Mouse (Mus musculus) embryonic fibroblast, embryonic 13.5 days (primary cell): Measurements from ENCODE around the gene Scml4. TPM values are rescaled to one million over a fixed set of nuclear protein-coding genes. Genes with fewer than 3 reads are reported as not detected.

ENCODE experiments used
- H3K27ac ChIP-seq: 2 replicates; pipeline ENCODE4 v1.5.1; 2012; ENCODE audit warnings: low read length, control low read depth, inconsistent platforms; ENCODE audit not compliant: insufficient read depth
- H3K4me1 ChIP-seq: 2 replicates; pipeline ENCODE4 v1.6.1; 2011; ENCODE audit warnings: low read length; ENCODE audit not compliant: control insufficient read depth, insufficient read depth
- H3K4me3 ChIP-seq: 2 replicates; pipeline ENCODE4 v1.5.1; 2011; ENCODE audit warnings: mild to moderate bottlenecking, control low read depth, low read length; ENCODE audit not compliant: insufficient read depth
- CTCF ChIP-seq: IDR thresholded peaks from 2 replicates; pipeline ENCODE4 v1.5.1; 2011; ENCODE audit warnings: mild to moderate bottlenecking, control low read depth, low read length, moderate library complexity, borderline replicate concordance; ENCODE audit not compliant: insufficient read depth
- POLR2A ChIP-seq: IDR thresholded peaks from 2 replicates; pipeline ENCODE4 v1.6.1; 2011; ENCODE audit warnings: low read depth, mild to moderate bottlenecking, control low read depth, low read length, moderate library complexity
- polyA plus RNA-seq: library from polyadenylated mRNA; stranded (reverse); fragments of >200 nt; gene quantifications from 2 replicates; pipeline ENCODE4 v1.2.4, GENCODE M21; 2011; ENCODE audit warnings: low read depth; ENCODE audit not compliant: missing spikeins, insufficient read length

Gene Scml4
- polyA plus RNA-seq, 1 experiment, result 0.72 TPM

GRCm38 (mm10) chr10:42980999-42981757 lies 121.0 kb downstream of the Scml4 start:
- no peak overlapping the region for H3K4me3 ChIP-seq
- H3K4me1 ChIP-seq, result no peaks in the 10 kb centered on the region
- H3K27ac ChIP-seq, result no peak overlapping the region
- TF ChIP-seq CTCF (no peak), POLR2A (no peak)

GRCm38 (mm10) chr10:42984886-42985285 lies 124.7 kb downstream of the Scml4 start:
- Histone ChIP-seq H3K4me3 (no peak overlapping the region), H3K27ac (no peak overlapping the region), H3K4me1 (peaks cover 2% of the 10 kb centered on the region; the same call in 1 of the 2 replicates)
- no peak for TF ChIP-seq POLR2A
- TF ChIP-seq CTCF, result no peak

GRCm38 (mm10) chr10:42987594-42988052 lies 127.5 kb downstream of the Scml4 start:
- TF ChIP-seq POLR2A, result no peak
- peak; percentile 54; the same call in 1 of the 2 replicates for TF ChIP-seq CTCF
- H3K27ac ChIP-seq, result no peak overlapping the region
- H3K4me3 ChIP-seq, result no peak overlapping the region
- peaks cover 2% of the 10 kb centered on the region; the same call in 1 of the 2 replicates for H3K4me1 ChIP-seq

- H3K27ac ChIP-seq, result no peak overlapping the region
- peaks cover 2% of the 10 kb centered on the region; the same call in 1 of the 2 replicates for H3K4me1 ChIP-seq
- no peak for TF ChIP-seq POLR2A
- no peak for TF ChIP-seq CTCF
- H3K4me3 ChIP-seq, result no peak overlapping the region
Observed at GRCm38 (mm10) chr10:42988627-42989026, 128.5 kb downstream of the Scml4 start.

GRCm38 (mm10) chr10:42989910-42990309 lies 129.7 kb downstream of the Scml4 start:
- Histone ChIP-seq H3K27ac (no peak overlapping the region), H3K4me1 (peaks cover 2% of the 10 kb centered on the region; the same call in 1 of the 2 replicates), H3K4me3 (no peak overlapping the region)
- TF ChIP-seq CTCF (peak; percentile 47; the same call in 1 of the 2 replicates), POLR2A (no peak)

- Histone ChIP-seq H3K4me3 (no peak overlapping the region), H3K4me1 (peaks cover 2% of the 10 kb centered on the region; the same call in 1 of the 2 replicates), H3K27ac (no peak overlapping the region)
- TF ChIP-seq POLR2A, result no peak
- no peak for TF ChIP-seq CTCF
Observed at GRCm38 (mm10) chr10:42991018-42991417, 130.8 kb downstream of the Scml4 start.

GRCm38 (mm10) chr10:42994331-42994782 lies 134.2 kb downstream of the Scml4 start:
- Histone ChIP-seq H3K27ac (no peak overlapping the region), H3K4me1 (no peaks in the 10 kb centered on the region), H3K4me3 (no peak overlapping the region)
- TF ChIP-seq POLR2A (no peak), CTCF (no peak)

- Histone ChIP-seq H3K4me1 (no peaks in the 10 kb centered on the region), H3K27ac (no peak overlapping the region), H3K4me3 (no peak overlapping the region)
- TF ChIP-seq POLR2A, result no peak
- no peak for TF ChIP-seq CTCF
Observed at GRCm38 (mm10) chr10:42995484-42995895, 135.3 kb downstream of the Scml4 start.

- Histone ChIP-seq H3K4me3 (no peak overlapping the region), H3K4me1 (no peaks in the 10 kb centered on the region), H3K27ac (no peak overlapping the region)
- TF ChIP-seq CTCF (no peak), POLR2A (no peak)
Observed at GRCm38 (mm10) chr10:42997278-42997677, 137.1 kb downstream of the Scml4 start.

- peaks cover 3% of the 10 kb centered on the region; the same call in 1 of the 2 replicates for H3K4me1 ChIP-seq
Observed at GRCm38 (mm10) chr10:42999324-42999723, 139.2 kb downstream of the Scml4 start.

GRCm38 (mm10) chr10:43001433-43001832 lies 141.3 kb downstream of the Scml4 start:
- Histone ChIP-seq H3K27ac (no peak overlapping the region), H3K4me1 (peaks cover 3% of the 10 kb centered on the region; the same call in 1 of the 2 replicates), H3K4me3 (no peak overlapping the region)
- TF ChIP-seq CTCF, result no peak
- no peak for TF ChIP-seq POLR2A

More at GRCm38 (mm10) chr10:42999324-42999723, 139.2 kb downstream of the Scml4 start:
- Histone ChIP-seq H3K27ac (no peak overlapping the region), H3K4me3 (no peak overlapping the region)
- TF ChIP-seq POLR2A, result no peak
- TF ChIP-seq CTCF, result no peak
